Mouse (Mus musculus) B cell, adult 62 days (primary cell): ENCODE data around the gene Ccdc186. TPM values are rescaled to one million over a fixed set of nuclear protein-coding genes. Genes with fewer than 3 reads are reported as not detected.

Experiments
- total RNA-seq: library from RNA; stranded (reverse); gene quantifications from 4 replicates; pipeline ENCODE4 v1.2.4, GENCODE M21; 2023

Ccdc186 gene
- 27.8 to 35.0 TPM (median 31.8 TPM) in 4 replicates for total RNA-seq

DNA sequence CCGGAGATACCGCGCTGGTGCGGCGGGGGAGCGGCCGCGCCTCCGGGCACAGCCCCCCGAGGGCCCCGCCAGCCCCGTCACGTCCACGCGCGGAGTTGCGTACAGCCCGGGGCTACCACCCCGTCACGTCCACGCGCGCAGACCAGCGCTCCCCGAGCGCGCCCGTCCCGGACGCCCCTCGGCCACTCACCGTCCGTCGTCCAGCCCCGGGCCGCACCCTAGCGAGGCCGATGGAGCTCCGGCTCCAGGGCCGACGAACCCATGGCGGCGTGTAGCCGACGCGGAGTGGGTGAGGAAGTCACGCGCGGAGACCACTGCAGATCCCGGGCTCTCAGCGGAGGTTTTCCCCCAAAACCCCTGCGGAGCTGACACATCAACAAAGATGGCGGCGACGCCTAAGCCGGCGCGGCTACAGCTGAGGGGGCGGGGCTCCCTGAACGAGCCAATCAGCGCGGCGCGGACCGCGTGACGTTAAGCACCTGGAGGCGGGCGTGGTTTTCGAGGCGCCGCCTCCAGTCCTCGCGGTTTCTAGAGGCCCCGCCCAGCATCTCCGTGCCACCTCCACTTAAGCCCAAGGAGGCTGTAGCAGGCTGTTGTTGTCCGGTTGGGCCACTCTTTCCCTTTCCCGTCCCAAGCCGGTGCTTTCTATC, at the start of gene Ccdc186:
Gene Ccdc186, minus strand, starts transcription at position 393 of the 650 bp plus-strand sequence.

DNA sequence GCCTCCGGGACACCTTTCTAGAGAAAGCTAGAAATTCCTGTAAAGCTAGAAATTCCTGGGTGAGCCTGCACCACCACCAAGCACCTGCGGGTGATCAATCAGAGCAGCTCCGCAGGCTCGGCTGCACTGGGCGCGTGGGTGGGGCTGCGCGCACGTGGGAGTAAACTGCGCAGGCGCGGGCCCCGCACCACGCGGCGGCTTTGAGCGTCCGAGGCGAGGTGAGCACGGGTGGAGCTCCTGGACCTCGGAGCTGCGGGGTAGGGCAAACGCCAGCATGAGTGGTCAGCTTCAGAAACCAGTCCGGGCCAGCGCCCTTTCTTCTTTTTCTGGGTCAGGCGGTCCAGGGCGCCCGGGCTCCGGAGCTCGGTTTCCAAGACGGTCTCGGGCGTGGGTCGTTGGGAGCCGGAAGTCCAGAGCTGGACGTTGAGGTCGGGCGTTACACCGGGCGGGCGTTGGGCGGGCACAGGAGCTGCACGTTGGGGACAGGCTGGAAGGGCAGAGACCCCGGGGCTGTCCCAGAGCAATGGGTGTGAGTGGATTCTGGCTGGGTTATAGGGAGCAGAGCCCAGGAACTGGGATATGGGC, 4.1 kb upstream of the Ccdc186 start, which contains the start of gene Tdrd1:
Gene Tdrd1, plus strand, starts transcription at position 163 of the 585 bp plus-strand sequence.

Other genes with a start within 250 kb of the Ccdc186 start
- gene Adrb1, start 100.0 kb downstream of the Ccdc186 start, total RNA-seq: 0.18 to 0.32 TPM (median 0.25 TPM) in 3 of 4 replicates, not detected in the other
- gene Tdrd1, start 4.0 kb upstream of the Ccdc186 start, total RNA-seq: not detected in 4 replicates
- gene Vwa2, start 52.1 kb upstream of the Ccdc186 start, total RNA-seq: not detected in 4 replicates
- gene Afap1l2, start 186.0 kb upstream of the Ccdc186 start, total RNA-seq: not detected in 4 replicates